Mouse (Mus musculus) activated CD4-positive, CD25-positive, alpha-beta regulatory T cell, adult 9 weeks (primary cell): ENCODE results near the gene Lepr. TPM values are rescaled to one million over a fixed set of nuclear protein-coding genes. Genes with fewer than 3 reads are reported as not detected.

Experiments
- polyA plus RNA-seq: library from polyadenylated mRNA; unstranded; fragments of 100-300 nt; shearing (Covaris generic); gene quantifications from one replicate; pipeline ENCODE4 v1.2.1, GENCODE M21; 2017

The Lepr gene
- polyA plus RNA-seq: not detected

DNA sequence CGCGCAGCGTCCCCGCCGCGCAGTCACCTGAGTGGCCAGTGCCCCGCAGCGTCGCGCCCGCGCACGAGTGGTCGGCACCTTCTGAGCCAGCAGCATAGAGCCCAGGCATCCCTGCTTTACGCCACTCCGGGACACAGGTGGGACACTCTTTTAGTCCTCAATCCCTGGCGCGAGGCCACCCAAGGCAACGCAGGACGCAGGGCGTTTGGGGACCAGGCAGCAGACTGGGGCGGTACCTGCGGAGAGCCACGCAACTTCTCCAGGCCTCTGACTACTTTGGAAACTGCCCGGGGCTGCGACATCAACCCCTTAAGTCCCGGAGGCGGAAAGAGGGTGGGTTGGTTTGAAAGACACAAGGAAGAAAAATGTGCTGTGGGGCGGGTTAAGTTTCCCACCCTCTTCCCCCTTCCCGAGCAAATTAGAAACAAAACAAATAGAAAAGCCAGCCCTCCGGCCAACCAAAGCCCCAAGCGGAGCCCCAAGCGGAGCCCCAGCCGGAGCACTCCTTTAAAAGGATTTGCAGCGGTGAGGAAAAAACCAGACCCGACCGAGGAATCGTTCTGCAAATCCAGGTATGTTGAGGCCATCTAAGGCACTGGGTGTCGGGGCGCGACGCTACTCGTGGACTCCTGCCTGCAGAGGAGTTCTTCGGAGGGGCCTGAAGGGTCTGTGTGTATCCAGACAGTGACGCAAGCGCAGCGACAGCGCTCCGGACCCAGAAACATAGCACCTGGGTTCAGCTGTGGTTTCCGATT, at the start of gene Lepr:
Gene Lepr (plus strand): TSS at position 38 of the 755 bp plus-strand sequence.

DNA sequence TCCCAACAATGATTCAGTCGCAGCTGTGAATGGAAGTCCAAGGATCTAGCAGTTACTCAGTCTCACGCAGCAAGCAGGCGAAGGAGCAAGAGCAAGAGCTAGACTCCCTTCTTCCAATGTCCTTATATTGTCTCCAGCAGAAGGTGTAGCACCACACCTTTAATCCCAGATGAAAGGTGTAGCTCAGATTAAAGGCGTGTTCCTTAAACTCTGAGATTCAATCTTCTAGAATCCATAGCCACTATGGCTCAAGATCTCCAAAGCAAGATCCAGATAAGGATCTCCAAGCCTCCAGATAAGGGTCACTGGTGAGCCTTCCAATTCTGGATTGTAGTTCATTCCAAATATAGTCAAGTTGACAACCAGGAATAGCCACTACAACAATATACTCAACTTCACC, 126.7 kb downstream of the Lepr start, which contains the start of gene B020004J07Rik:
Gene B020004J07Rik (minus strand): TSS at position 101 of the 400 bp plus-strand sequence.

Other genes with a start within 250 kb of the Lepr start
- 0.81 TPM for gene Dnajc6, start 220.8 kb upstream of the Lepr start, polyA plus RNA-seq
- 82.4 TPM for gene Leprot, start 69.7 kb upstream of the Lepr start, polyA plus RNA-seq
- gene B020004J07Rik, start 126.6 kb downstream of the Lepr start, polyA plus RNA-seq: not detected
- not detected for gene C130073F10Rik, start 176.4 kb downstream of the Lepr start, polyA plus RNA-seq
- gene Gm12800, start 191.7 kb downstream of the Lepr start, polyA plus RNA-seq: not detected
- not detected for gene Gm12794, start 223.0 kb downstream of the Lepr start, polyA plus RNA-seq